Mouse (Mus musculus) liver, embryonic 14.5 days (tissue): ENCODE measurements around the gene Fgfr2.

ENCODE experiments used
- CTCF ChIP-seq: IDR thresholded peaks from 2 replicates; pipeline ENCODE4 v1.5.1; 2016; ENCODE audit warnings: antibody characterized with exemption, low read depth, control low read depth
- EP300 ChIP-seq: IDR thresholded peaks from 2 replicates; pipeline ENCODE4 v1.6.1; 2016; ENCODE audit warnings: antibody characterized with exemption, low read depth

- TF ChIP-seq CTCF (no peak), EP300 (no peak)
Measured at GRCm38 (mm10) chr7:130564596-130564995, 2558.6 kb downstream of the Fgfr2 start.
